Mouse (Mus musculus) yolk sac, embryonic 10.5 days (tissue): ENCODE measurements at regions not wholly inside any gene's neighbourhood (a gene's known extent, or its start where the extent isn't known, plus 50 kb on each side); places are given as distances from the start of the nearest gene placed in this dataset.

Experiments used
- DNase-seq: peaks from one replicate; pipeline ENCODE4 v3.0.0-alpha.2; 2017; ENCODE audit warnings: low spot score

GRCm38 (mm10) chr6:103414888-103415287 is 95.5 kb upstream of the Chl1 start:
- DNase-seq, result no peak

DNA sequence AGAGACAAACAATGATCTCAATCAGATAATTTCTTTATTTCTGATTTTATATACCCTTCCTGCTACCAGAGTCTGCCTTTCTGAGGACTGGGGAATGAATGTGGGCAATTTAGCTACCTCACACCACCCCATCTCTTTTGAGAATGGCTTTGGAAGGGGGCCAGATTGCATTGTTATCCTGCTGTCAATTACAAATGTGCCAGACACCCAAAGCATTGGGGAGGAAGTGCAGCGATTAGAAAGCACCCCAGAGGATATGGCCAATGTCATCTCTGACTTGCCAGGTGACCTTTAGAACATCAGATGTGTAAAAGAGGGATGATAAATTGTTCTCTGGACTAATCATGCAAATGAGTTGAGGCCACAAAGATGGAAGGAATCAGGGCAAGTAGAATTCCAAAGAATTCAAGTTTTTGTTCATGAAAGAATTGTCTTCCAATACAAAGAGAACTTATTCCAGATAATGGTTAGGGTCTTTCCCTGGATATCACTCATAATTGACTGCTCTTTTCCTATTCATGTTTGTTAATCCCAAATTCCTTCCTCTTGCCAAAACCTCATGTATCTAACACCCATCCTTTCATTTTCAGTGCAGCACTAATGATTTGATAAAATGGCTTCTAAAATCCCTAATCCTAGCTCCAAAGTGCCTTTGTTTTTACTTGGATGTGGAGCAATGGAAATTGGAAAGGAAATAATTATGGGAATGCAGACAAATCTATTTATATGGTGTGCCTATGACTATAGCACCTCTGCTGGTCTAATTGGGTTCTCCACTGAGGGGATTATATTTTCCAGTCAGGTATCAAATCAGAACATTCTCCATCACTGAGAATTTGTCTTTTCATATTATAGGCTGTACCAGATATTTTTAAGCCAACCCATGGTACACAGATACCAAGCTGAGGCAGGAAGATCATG is 89.1 kb upstream of the Chl1 start:
- no peak for DNase-seq

GRCm38 (mm10) chr6:103430933-103431594 is 79.3 kb upstream of the Chl1 start:
- no peak for DNase-seq

GRCm38 (mm10) chr6:103431595-103431957 is 78.8 kb upstream of the Chl1 start:
- DNase-seq, result no peak
